Mouse (Mus musculus) E14TG2a.4 (cell line): ENCODE measurements around the gene Slc28a3.

Source experiments
- H3K27me3 ChIP-seq: 2 replicates; pipeline ENCODE4 v1.6.1; 2014; ENCODE audit warnings: low read length, control low read depth; ENCODE audit not compliant: insufficient read depth
- H3K36me3 ChIP-seq: 2 replicates; pipeline ENCODE4 v1.6.1; 2014; ENCODE audit warnings: low read length, control low read depth; ENCODE audit not compliant: insufficient read depth
- H3K4me1 ChIP-seq: replicated peaks from 2 replicates; pipeline ENCODE4 v1.6.1; 2014; ENCODE audit warnings: low read depth, low read length, control low read depth
- H3K4me3 ChIP-seq: replicated peaks from 2 replicates; pipeline ENCODE4 v1.5.1; 2014; ENCODE audit warnings: mild to moderate bottlenecking, low read length
- H3K9me3 ChIP-seq: 2 replicates; pipeline ENCODE4 v1.6.1; 2014; ENCODE audit warnings: low read length, control low read depth
- CTCF ChIP-seq: conservative IDR thresholded peaks from 2 replicates; pipeline ENCODE4 v1.5.1; 2014; ENCODE audit warnings: low read length
- NANOG ChIP-seq: IDR thresholded peaks from 2 replicates; pipeline ENCODE4 v1.6.1; 2014; ENCODE audit warnings: borderline replicate concordance, low read length, mixed read lengths
- POU5F1 ChIP-seq: IDR thresholded peaks from 2 replicates; pipeline ENCODE4 v1.6.1; 2014; ENCODE audit warnings: low read length, borderline replicate concordance

Slc28a3 gene

DNA sequence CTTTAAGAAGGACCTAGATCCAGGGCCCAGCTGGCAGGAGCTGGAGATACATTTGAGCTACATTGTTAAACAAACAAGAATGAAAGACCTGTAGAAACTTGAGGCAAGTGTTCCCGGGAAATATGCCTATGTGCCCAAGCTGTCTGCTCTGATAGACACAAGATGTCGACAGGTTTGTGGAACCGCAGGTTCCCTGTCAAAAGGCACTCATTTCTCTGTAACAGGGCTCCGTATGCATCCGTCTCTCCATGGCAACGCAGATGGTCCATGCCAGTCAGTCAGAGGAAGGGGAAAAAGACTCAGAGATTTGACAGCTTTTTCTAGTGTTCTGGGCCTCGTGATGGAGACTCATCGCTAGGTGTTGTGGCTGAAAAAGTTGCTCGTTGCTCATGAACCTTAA is 99.4 kb downstream of the Slc28a3 start:
- TF ChIP-seq CTCF = no peak
- no peak for TF ChIP-seq POU5F1
- H3K4me1 ChIP-seq = peaks cover 10% of the 10 kb centered on the region
- no peak overlapping the region for H3K4me3 ChIP-seq
- no peaks in the 10 kb centered on the region for H3K9me3 ChIP-seq
- no peaks in the 10 kb centered on the region for H3K36me3 ChIP-seq
- H3K27me3 ChIP-seq = peaks cover 7% of the 10 kb centered on the region; the same call in 1 of the 2 replicates

DNA sequence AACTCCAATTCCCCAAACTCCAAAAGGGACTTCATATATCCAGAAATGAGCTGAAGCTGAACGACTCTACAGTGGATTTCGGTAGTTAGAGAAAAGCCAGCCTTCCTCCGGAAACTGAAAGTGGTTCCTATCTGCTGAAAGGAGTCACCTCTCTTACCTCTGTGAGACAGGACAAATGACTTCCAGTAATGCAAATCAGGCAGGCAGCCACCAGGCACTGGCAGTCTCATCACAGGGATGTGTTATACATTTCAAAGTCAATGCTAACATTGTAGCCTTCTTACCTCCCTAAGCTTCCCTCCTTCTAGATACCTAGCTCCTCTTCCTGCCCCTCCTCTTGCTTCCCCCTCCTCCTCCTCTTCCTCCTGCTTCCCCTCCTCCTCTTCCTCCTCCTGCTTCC is 101.4 kb downstream of the Slc28a3 start:
- Histone ChIP-seq H3K4me3 (no peak overlapping the region), H3K4me1 (peaks cover 10% of the 10 kb centered on the region), H3K27me3 (peaks cover 11% of the 10 kb centered on the region), H3K9me3 (no peaks in the 10 kb centered on the region), H3K36me3 (no peaks in the 10 kb centered on the region)
- TF ChIP-seq POU5F1 (no peak), CTCF (no peak), NANOG (no peak)

DNA sequence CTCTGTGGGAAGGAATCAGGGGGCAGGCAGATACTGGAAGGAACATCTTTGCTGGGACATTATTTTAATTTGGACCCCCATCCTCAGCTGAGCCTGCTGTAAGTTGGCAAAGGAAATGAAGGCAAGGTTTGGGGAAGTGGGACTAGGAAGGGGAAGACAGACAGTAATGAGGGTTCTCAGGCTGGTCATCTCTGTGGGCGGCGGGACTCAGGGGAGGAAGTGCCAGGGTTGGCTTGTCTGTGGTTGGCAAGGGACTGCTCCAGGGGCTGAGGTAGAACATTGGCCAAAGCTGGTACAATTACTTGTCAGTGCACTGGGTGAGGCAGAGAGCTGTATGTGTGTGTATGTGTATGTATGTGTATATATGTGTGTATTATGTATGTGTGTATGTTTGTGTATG is 107.1 kb downstream of the Slc28a3 start:
- no peaks in the 10 kb centered on the region for H3K36me3 ChIP-seq
- H3K27me3 ChIP-seq = peaks cover 8% of the 10 kb centered on the region
- H3K9me3 ChIP-seq = no peaks in the 10 kb centered on the region
- H3K4me1 ChIP-seq = no peaks in the 10 kb centered on the region
- no peak for TF ChIP-seq POU5F1
- no peak for TF ChIP-seq CTCF
- TF ChIP-seq NANOG = no peak
- H3K4me3 ChIP-seq = no peak overlapping the region

DNA sequence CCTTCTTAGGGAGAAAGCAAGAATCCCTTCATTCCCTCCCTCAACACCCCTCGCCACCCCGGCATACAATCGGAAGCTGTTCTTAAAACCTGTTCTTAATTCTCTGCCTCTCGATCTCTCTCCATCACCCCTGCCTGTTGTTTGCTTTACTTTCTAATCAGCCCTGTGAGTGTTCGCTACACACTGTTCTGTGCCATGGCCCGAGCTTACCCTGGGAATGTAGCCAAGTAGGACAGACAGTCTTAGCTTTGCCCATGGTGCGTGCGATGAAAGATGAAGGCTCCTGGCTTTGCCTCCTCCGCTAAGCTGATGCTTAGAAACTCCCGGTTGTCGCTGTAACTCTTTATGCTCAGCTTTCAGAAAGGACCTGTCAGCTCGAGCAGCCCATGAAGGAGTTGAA is 112.9 kb downstream of the Slc28a3 start:
- TF ChIP-seq CTCF (no peak), POU5F1 (no peak), NANOG (no peak)
- Histone ChIP-seq H3K4me3 (no peak overlapping the region), H3K36me3 (no peaks in the 10 kb centered on the region), H3K27me3 (peaks cover 13% of the 10 kb centered on the region; the same call in 1 of the 2 replicates), H3K4me1 (peaks cover 4% of the 10 kb centered on the region; the same call in 1 of the 2 replicates), H3K9me3 (no peaks in the 10 kb centered on the region)
